Comparison of ENCODE assay signal across 24 mouse cellular contexts in the genomic region with DNA sequence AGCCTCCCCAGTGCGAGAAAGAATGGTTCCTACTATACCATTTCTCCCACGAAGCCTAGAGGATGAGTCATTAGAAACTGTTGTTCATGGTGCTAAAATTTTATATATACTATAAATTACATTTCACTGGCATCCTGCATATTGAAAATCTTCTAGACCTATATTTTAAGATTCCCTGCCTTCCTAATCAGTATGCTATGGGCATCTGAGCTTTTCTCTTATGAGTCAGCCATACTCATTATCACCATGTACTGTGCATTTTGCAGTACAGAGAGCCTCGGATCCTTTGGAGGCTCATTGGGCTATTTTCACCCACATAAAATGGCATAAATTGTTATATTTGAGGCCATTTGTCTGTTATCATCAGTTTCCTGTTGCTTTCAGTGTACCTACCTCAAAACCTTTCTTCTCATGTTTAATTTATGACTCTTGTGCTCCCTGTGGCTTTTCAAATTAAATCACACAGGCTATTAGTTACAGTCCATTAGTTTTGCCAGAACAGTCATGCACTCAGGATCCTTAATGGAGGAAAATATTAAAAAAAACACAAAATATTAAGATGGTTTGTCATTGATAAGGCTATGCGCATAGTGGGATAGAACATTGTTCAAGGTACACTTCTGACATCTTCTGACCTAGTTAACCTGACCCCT.
DNase-seq lines count a peak whose midpoint lies in the region; ATAC-seq and TF ChIP-seq lines count a peak whose summit lies in the region.
"Had no signal": no experiment of that assay in that cellular context is flagged by ENCODE, and none has a peak within 500 bp of the region (broad histone marks: within the 10 kb centered on the region; RNA-seq: fewer than 3 reads in every experiment).

No protein-coding gene starts in this region.

- no peak overlapping the region for H3K27ac ChIP-seq in hindbrain, embryonic 16.5 days (ENCODE audit: low read depth, low read length)
- H3K27ac ChIP-seq in hindbrain, embryonic 14.5 days, result no peak overlapping the region
- no peak overlapping the region for H3K27ac ChIP-seq in midbrain, embryonic 13.5 days
- no peak overlapping the region for H3K27ac ChIP-seq in midbrain, embryonic 11.5 days (ENCODE audit: low read depth, low read length)
- H3K27ac ChIP-seq in midbrain, postnatal 0 days (ENCODE audit: low read depth, low read length), result no peak overlapping the region
- H3K27ac ChIP-seq: embryonic facial prominence, embryonic 15.5 days; heart, adult 2 months; limb, embryonic 15.5 days; liver, embryonic 14.5 days; stomach, postnatal 0 days had no signal

- TF ChIP-seq POLR2A in brain, embryonic 14.5 days (IDR thresholded peaks at IDR 0.05; ENCODE audit: borderline replicate concordance, extremely low read depth, insufficient read depth, insufficient read length, poor library complexity, severe bottlenecking), result no peak

- TF ChIP-seq CTCF in brain, embryonic 14.5 days (IDR thresholded peaks at IDR 0.05; ENCODE audit: borderline replicate concordance, extremely low read depth, insufficient read depth, insufficient read length), result no peak
- TF ChIP-seq CTCF in midbrain, postnatal 0 days (IDR thresholded peaks at IDR 0.05), result no peak

- H3K4me1 ChIP-seq in hindbrain, embryonic 16.5 days (ENCODE audit: control insufficient read depth, insufficient read depth, low read depth, low read length), result no peaks in the 10 kb centered on the region
- H3K4me1 ChIP-seq in hindbrain, embryonic 14.5 days (replicated peaks; ENCODE audit: control insufficient read depth, insufficient read depth, low read length), result no peaks in the 10 kb centered on the region
- H3K4me1 ChIP-seq in midbrain, embryonic 13.5 days (replicated peaks), result no peaks in the 10 kb centered on the region
- H3K4me1 ChIP-seq in midbrain, embryonic 11.5 days (ENCODE audit: control insufficient read depth, insufficient read depth, low read length), result no peaks in the 10 kb centered on the region
- no peaks in the 10 kb centered on the region for H3K4me1 ChIP-seq in midbrain, postnatal 0 days (ENCODE audit: insufficient read depth, low read length)
- H3K4me1 ChIP-seq: embryonic facial prominence, embryonic 15.5 days; limb, embryonic 15.5 days had no signal

- no peaks in the 10 kb centered on the region for H3K27me3 ChIP-seq in hindbrain, embryonic 16.5 days (replicated peaks; ENCODE audit: control insufficient read depth, insufficient read depth, low read length)
- no peaks in the 10 kb centered on the region for H3K27me3 ChIP-seq in hindbrain, embryonic 14.5 days (ENCODE audit: control insufficient read depth, insufficient read depth, low read length)
- H3K27me3 ChIP-seq in midbrain, embryonic 13.5 days, result no peaks in the 10 kb centered on the region
- no peaks in the 10 kb centered on the region for H3K27me3 ChIP-seq in midbrain, embryonic 11.5 days (ENCODE audit: control insufficient read depth, insufficient read depth, low read length)
- H3K27me3 ChIP-seq in midbrain, postnatal 0 days (ENCODE audit: insufficient read depth, low read length), result no peaks in the 10 kb centered on the region
- H3K27me3 ChIP-seq: embryonic facial prominence, embryonic 15.5 days; limb, embryonic 15.5 days had no signal

- no peaks in the 10 kb centered on the region for H3K9me3 ChIP-seq in hindbrain, embryonic 16.5 days (ENCODE audit: control insufficient read depth, low read length)
- H3K9me3 ChIP-seq in hindbrain, embryonic 14.5 days (ENCODE audit: control insufficient read depth, low read length), result no peaks in the 10 kb centered on the region
- no peaks in the 10 kb centered on the region for H3K9me3 ChIP-seq in midbrain, embryonic 13.5 days
- no peaks in the 10 kb centered on the region for H3K9me3 ChIP-seq in midbrain, embryonic 11.5 days (ENCODE audit: control insufficient read depth, low read length)
- no peaks in the 10 kb centered on the region for H3K9me3 ChIP-seq in midbrain, postnatal 0 days (ENCODE audit: low read length)
- H3K9me3 ChIP-seq: embryonic facial prominence, embryonic 15.5 days; limb, embryonic 15.5 days had no signal

- DNase-seq in hindbrain, embryonic 14.5 days (ENCODE audit: low spot score), result no peak
- no peak for DNase-seq in midbrain, embryonic 11.5 days (ENCODE audit: low spot score, missing footprints)
- peak; percentile 36 for DNase-seq in brain, embryonic 14.5 days (ENCODE audit: low read depth)
- DNase-seq in midbrain, postnatal 0 days (ENCODE audit: low spot score), result peak; percentile 31
- DNase-seq in adrenal gland, adult 8-10 months, result no peak
- DNase-seq in thymus, postnatal 25 days, result no peak
- DNase-seq: adrenal gland, postnatal 10 days; B cell, adult 2 months; cerebellum, adult 8-10 months; cerebellum, postnatal 36 days; gastrocnemius, postnatal 36 days; heart, adult 2 months; kidney, adult 18-20 months; layer of hippocampus, adult 9-11 months; left cerebral cortex, postnatal 4 days; lung, embryonic 14.5 days had no signal

- 0 out of 2 replicates have a peak, but pooled peaks have one; percentile 52 for ATAC-seq in hindbrain, embryonic 16.5 days
- ATAC-seq in hindbrain, embryonic 14.5 days (ENCODE audit: low FRiP score), result no peak; the same call in 1 of the 2 replicates
- 0 out of 2 replicates have a peak, but pooled peaks have one; percentile 4 for ATAC-seq in midbrain, embryonic 13.5 days
- no peak for ATAC-seq in midbrain, embryonic 11.5 days (ENCODE audit: low FRiP score)
- ATAC-seq in midbrain, postnatal 0 days (ENCODE audit: low FRiP score), result no peak
- ATAC-seq: activated CD4-positive, CD25-positive, alpha-beta regulatory T cell, adult 4 months; forebrain, embryonic 16.5 days had no signal

- no peak overlapping the region for H3K4me3 ChIP-seq in hindbrain, embryonic 16.5 days (ENCODE audit: low read length)
- no peak overlapping the region for H3K4me3 ChIP-seq in hindbrain, embryonic 14.5 days (replicated peaks; ENCODE audit: low read length)
- no peak overlapping the region for H3K4me3 ChIP-seq in midbrain, embryonic 13.5 days (replicated peaks)
- no peak overlapping the region for H3K4me3 ChIP-seq in midbrain, embryonic 11.5 days (ENCODE audit: low read depth, low read length)
- no peak overlapping the region for H3K4me3 ChIP-seq in midbrain, postnatal 0 days (ENCODE audit: low read depth, low read length)
- H3K4me3 ChIP-seq: embryonic facial prominence, embryonic 15.5 days; heart, adult 2 months; limb, embryonic 15.5 days had no signal

- 70% methylated on average over 4 of the region's 4 CpGs for WGBS in hindbrain, embryonic 16.5 days
- WGBS in hindbrain, embryonic 14.5 days, result 65% methylated on average over 4 of the region's 4 CpGs
- 82% methylated on average over 4 of the region's 4 CpGs for WGBS in midbrain, embryonic 13.5 days
- 92% methylated on average over 4 of the region's 4 CpGs for WGBS in midbrain, embryonic 11.5 days
- 77% methylated on average over 4 of the region's 4 CpGs for WGBS in midbrain, postnatal 0 days

- no peaks in the 10 kb centered on the region for H3K36me3 ChIP-seq in hindbrain, embryonic 16.5 days (ENCODE audit: control insufficient read depth, insufficient read depth, low read length)
- H3K36me3 ChIP-seq in hindbrain, embryonic 14.5 days (replicated peaks; ENCODE audit: control insufficient read depth, insufficient read depth), result no peaks in the 10 kb centered on the region
- H3K36me3 ChIP-seq in midbrain, embryonic 13.5 days, result no peaks in the 10 kb centered on the region
- no peaks in the 10 kb centered on the region for H3K36me3 ChIP-seq in midbrain, embryonic 11.5 days (ENCODE audit: control insufficient read depth, insufficient read depth, low read length)
- no peaks in the 10 kb centered on the region for H3K36me3 ChIP-seq in midbrain, postnatal 0 days (ENCODE audit: insufficient read depth, low read length)
- H3K36me3 ChIP-seq: embryonic facial prominence, embryonic 15.5 days; limb, embryonic 15.5 days had no signal

- H3K9ac ChIP-seq in hindbrain, embryonic 16.5 days (ENCODE audit: low read depth, low read length), result no peak overlapping the region
- H3K9ac ChIP-seq in hindbrain, embryonic 14.5 days, result no peak overlapping the region
- no peak overlapping the region for H3K9ac ChIP-seq in midbrain, embryonic 13.5 days (replicated peaks)
- no peak overlapping the region for H3K9ac ChIP-seq in midbrain, embryonic 11.5 days (ENCODE audit: low read length)
- H3K9ac ChIP-seq in midbrain, postnatal 0 days (replicated peaks; ENCODE audit: low read length, poor library complexity, severe bottlenecking), result no peak overlapping the region
- H3K9ac ChIP-seq: embryonic facial prominence, embryonic 15.5 days; limb, embryonic 15.5 days; liver, embryonic 14.5 days; lung, embryonic 14.5 days had no signal

- no peak overlapping the region for H3K4me2 ChIP-seq in hindbrain, embryonic 16.5 days (ENCODE audit: low read length)
- no peak overlapping the region for H3K4me2 ChIP-seq in hindbrain, embryonic 14.5 days (replicated peaks)
- H3K4me2 ChIP-seq in midbrain, embryonic 13.5 days (replicated peaks), result no peak overlapping the region
- H3K4me2 ChIP-seq in midbrain, embryonic 11.5 days, result no peak overlapping the region
- no peak overlapping the region for H3K4me2 ChIP-seq in midbrain, postnatal 0 days (ENCODE audit: low read depth, low read length, poor library complexity, severe bottlenecking)
- H3K4me2 ChIP-seq: embryonic facial prominence, embryonic 15.5 days; limb, embryonic 15.5 days; lung, embryonic 14.5 days had no signal

Comparison
In these comparisons a context has a peak if more than half of its experiments do, and no peak if none do; other contexts are left out.
1. ATAC-seq: peak in hindbrain, embryonic 16.5 days (single experiment) and midbrain, embryonic 13.5 days (single experiment); none in hindbrain, embryonic 14.5 days (single experiment), midbrain, embryonic 11.5 days (single experiment) and midbrain, postnatal 0 days (single experiment).
2. DNase-seq: peak in brain, embryonic 14.5 days (single experiment) and midbrain, postnatal 0 days (single experiment); none in hindbrain, embryonic 14.5 days (single experiment), midbrain, embryonic 11.5 days (single experiment), adrenal gland, adult 8-10 months (single experiment) and thymus, postnatal 25 days (single experiment).